Mouse (Mus musculus): ENCODE results near the gene Arhgap6. TPM values are rescaled to one million over a fixed set of nuclear protein-coding genes. Genes with fewer than 3 reads are reported as not detected.
"Not testable (repeated sequence)": the region's sequence is repeated elsewhere in the genome, so short reads cannot be mapped to it uniquely, and the experiment has no call there.

Arhgap6 gene
- total RNA-seq, 2 experiments from 2014 or later = 0.53 TPM; not detected in 1

- ATAC-seq (replicated peaks; ENCODE audit: low FRiP score, poor library complexity, severe bottlenecking) = no peak
Observed at GRCm38 (mm10) chrX:169262212-169262611, 467.3 kb downstream of the Arhgap6 start.

GRCm38 (mm10) chrX:169263433-169264172 lies 468.7 kb downstream of the Arhgap6 start:
- no peak for ATAC-seq (replicated peaks; ENCODE audit: low FRiP score, poor library complexity, severe bottlenecking)

GRCm38 (mm10) chrX:169299579-169299978 lies 504.7 kb downstream of the Arhgap6 start:
- ATAC-seq (replicated peaks; ENCODE audit: low FRiP score, poor library complexity, severe bottlenecking) = no peak

GRCm38 (mm10) chrX:169302271-169303045 lies 507.6 kb downstream of the Arhgap6 start:
- no peak for ATAC-seq (replicated peaks; ENCODE audit: low FRiP score, poor library complexity, severe bottlenecking)

GRCm38 (mm10) chrX:169303945-169304344 lies 509.0 kb downstream of the Arhgap6 start:
- ATAC-seq (replicated peaks; ENCODE audit: low FRiP score, poor library complexity, severe bottlenecking) = no peak

GRCm38 (mm10) chrX:169308559-169308958 lies 513.7 kb downstream of the Arhgap6 start:
- no peak for ATAC-seq (replicated peaks; ENCODE audit: low FRiP score, poor library complexity, severe bottlenecking)

GRCm38 (mm10) chrX:169319066-169319760 lies 524.3 kb downstream of the Arhgap6 start:
- no peak for ATAC-seq (replicated peaks; ENCODE audit: low FRiP score, poor library complexity, severe bottlenecking)

GRCm38 (mm10) chrX:169319945-169320667 lies 525.2 kb downstream of the Arhgap6 start, which contains the start of gene Hccs:
TSS of gene Hccs (minus strand) at chrX:169320372.
- ATAC-seq (replicated peaks; ENCODE audit: low FRiP score, poor library complexity, severe bottlenecking) = peak; percentile 100

- ATAC-seq (replicated peaks; ENCODE audit: low FRiP score, poor library complexity, severe bottlenecking) = not testable (repeated sequence)
Observed at GRCm38 (mm10) chrX:169320668-169321005, 525.7 kb downstream of the Arhgap6 start.

GRCm38 (mm10) chrX:169325929-169326595 lies 531.2 kb downstream of the Arhgap6 start:
- ATAC-seq (replicated peaks; ENCODE audit: low FRiP score, poor library complexity, severe bottlenecking) = no peak

- no peak for ATAC-seq (replicated peaks; ENCODE audit: low FRiP score, poor library complexity, severe bottlenecking)
Observed at GRCm38 (mm10) chrX:169332264-169332663, 537.4 kb downstream of the Arhgap6 start.

GRCm38 (mm10) chrX:169337559-169337958 lies 542.7 kb downstream of the Arhgap6 start:
- no peak for ATAC-seq (replicated peaks; ENCODE audit: low FRiP score, poor library complexity, severe bottlenecking)

GRCm38 (mm10) chrX:169338213-169338612 lies 543.3 kb downstream of the Arhgap6 start:
- no peak for ATAC-seq (replicated peaks; ENCODE audit: low FRiP score, poor library complexity, severe bottlenecking)

Other genes with a start within 250 kb of the Arhgap6 start
- not detected in 2 replicates for gene Frmpd4, start 217.9 kb upstream of the Arhgap6 start, total RNA-seq (2015; ENCODE audit: low replicate concordance)
- gene Frmpd4, start 217.9 kb upstream of the Arhgap6 start, total RNA-seq (2017; ENCODE audit: low replicate concordance) = not detected in 2 replicates
- 25.9 and 40.2 TPM in 2 replicates for gene Msl3, start 121.2 kb upstream of the Arhgap6 start, total RNA-seq (2015; ENCODE audit: low replicate concordance)
- gene Msl3, start 121.2 kb upstream of the Arhgap6 start, total RNA-seq (2017; ENCODE audit: low replicate concordance) = 27.2 and 28.6 TPM in 2 replicates

Measured in erythroid progenitor cell, adult 5-6 weeks (primary cell).